Mouse (Mus musculus): Measurements from ENCODE around the gene Wdr18. TPM values are rescaled to one million over a fixed set of nuclear protein-coding genes. Genes with fewer than 3 reads are reported as not detected.

Wdr18 gene
- polyA plus RNA-seq, 1 experiment from 2014 or later = 78.8 TPM

GRCm38 (mm10) chr10:80018739-80019297 lies 58.9 kb downstream of the Wdr18 start:
- no peaks in the 10 kb centered on the region for H3K9me3 ChIP-seq (replicated peaks)
- peak; percentile 69; the same call in 1 of the 2 replicates for ATAC-seq (ENCODE audit: insufficient number of reproducible peaks, low FRiP score)
- peaks cover 28% of the 10 kb centered on the region for H3K27me3 ChIP-seq (replicated peaks)
- H3K4me2 ChIP-seq = peak overlapping the region; percentile 62
- H3K27ac ChIP-seq (ENCODE audit: poor library complexity, severe bottlenecking) = peak overlapping the region; percentile 41
- H3K4me1 ChIP-seq (replicated peaks) = peaks cover 29% of the 10 kb centered on the region
- peak overlapping the region; percentile 30 for H3K4me3 ChIP-seq
- 1% methylated on average over 15 of the region's 15 CpGs for WGBS
- peaks cover 10% of the 10 kb centered on the region; the same call in 1 of the 2 replicates for H3K36me3 ChIP-seq
- 0 out of 2 replicates have a peak overlapping the region, but pooled peaks have one; percentile 5 for H3K9ac ChIP-seq

- H3K9me3 ChIP-seq (replicated peaks) = no peaks in the 10 kb centered on the region
- peak overlapping the region; percentile 30 for H3K4me3 ChIP-seq
- peak overlapping the region; percentile 41 for H3K27ac ChIP-seq (ENCODE audit: poor library complexity, severe bottlenecking)
- H3K36me3 ChIP-seq = peaks cover 10% of the 10 kb centered on the region; the same call in 1 of the 2 replicates
- 8% methylated on average over 20 of the region's 20 CpGs for WGBS
- peak overlapping the region; percentile 53 for H3K9ac ChIP-seq
- H3K4me1 ChIP-seq (replicated peaks) = peaks cover 29% of the 10 kb centered on the region
- peak overlapping the region; percentile 62 for H3K4me2 ChIP-seq
- peaks cover 20% of the 10 kb centered on the region for H3K27me3 ChIP-seq (replicated peaks)
- peak; percentile 70 for ATAC-seq (ENCODE audit: insufficient number of reproducible peaks, low FRiP score)
Measured at GRCm38 (mm10) chr10:80019471-80020131, 59.6 kb downstream of the Wdr18 start.

Other genes with a start within 250 kb of the Wdr18 start
- gene Hcn2, start 243.5 kb upstream of the Wdr18 start, polyA plus RNA-seq (2016; fragmentation: Nextera tagmentation; extraction: Ambion mirVana) = not detected in 2 replicates
- gene Polrmt, start 213.6 kb upstream of the Wdr18 start, polyA plus RNA-seq (2016; fragmentation: Nextera tagmentation; extraction: Ambion mirVana) = 35.4 and 35.9 TPM in 2 replicates
- 0.22 and 0.38 TPM in 2 replicates for gene Fgf22, start 205.1 kb upstream of the Wdr18 start, polyA plus RNA-seq (2016; fragmentation: Nextera tagmentation; extraction: Ambion mirVana)
- 78.7 and 78.9 TPM in 2 replicates for gene Rnf126, start 193.2 kb upstream of the Wdr18 start, polyA plus RNA-seq (2016; fragmentation: Nextera tagmentation; extraction: Ambion mirVana)
- 21.1 and 21.9 TPM in 2 replicates for gene Fstl3, start 182.9 kb upstream of the Wdr18 start, polyA plus RNA-seq (2016; fragmentation: Nextera tagmentation; extraction: Ambion mirVana)
- 0.24 TPM in 1 of 2 replicates, not detected in the other for gene Prss57, start 169.2 kb upstream of the Wdr18 start, polyA plus RNA-seq (2016; fragmentation: Nextera tagmentation; extraction: Ambion mirVana)
- gene Palm, start 166.6 kb upstream of the Wdr18 start, polyA plus RNA-seq (2016; fragmentation: Nextera tagmentation; extraction: Ambion mirVana) = 72.4 and 80.8 TPM in 2 replicates
- 0.40 and 0.60 TPM in 2 replicates for gene Misp, start 139.2 kb upstream of the Wdr18 start, polyA plus RNA-seq (2016; fragmentation: Nextera tagmentation; extraction: Ambion mirVana)
- gene Ptbp1, start 105.7 kb upstream of the Wdr18 start, polyA plus RNA-seq (2016; fragmentation: Nextera tagmentation; extraction: Ambion mirVana) = 139 and 142 TPM in 2 replicates
- gene Prtn3, start 85.7 kb upstream of the Wdr18 start, polyA plus RNA-seq (2016; fragmentation: Nextera tagmentation; extraction: Ambion mirVana) = 1.8 and 2.0 TPM in 2 replicates
- gene Plppr3, start 85.5 kb upstream of the Wdr18 start, polyA plus RNA-seq (2016; fragmentation: Nextera tagmentation; extraction: Ambion mirVana) = 14.2 and 15.5 TPM in 2 replicates
- 0.47 TPM in 1 of 2 replicates, not detected in the other for gene Elane, start 73.9 kb upstream of the Wdr18 start, polyA plus RNA-seq (2016; fragmentation: Nextera tagmentation; extraction: Ambion mirVana)
- gene Cfd, start 69.3 kb upstream of the Wdr18 start, polyA plus RNA-seq (2016; fragmentation: Nextera tagmentation; extraction: Ambion mirVana) = not detected in 2 replicates
- 48.3 and 50.1 TPM in 2 replicates for gene Med16, start 51.2 kb upstream of the Wdr18 start, polyA plus RNA-seq (2016; fragmentation: Nextera tagmentation; extraction: Ambion mirVana)
- gene Gm26602, start 49.3 kb upstream of the Wdr18 start, polyA plus RNA-seq (2016; fragmentation: Nextera tagmentation; extraction: Ambion mirVana) = 16.8 and 19.3 TPM in 2 replicates
- gene Kiss1r, start 43.2 kb upstream of the Wdr18 start, polyA plus RNA-seq (2016; fragmentation: Nextera tagmentation; extraction: Ambion mirVana) = 0.45 and 0.55 TPM in 2 replicates
- 92.8 and 97.3 TPM in 2 replicates for gene R3hdm4, start 38.9 kb upstream of the Wdr18 start, polyA plus RNA-seq (2016; fragmentation: Nextera tagmentation; extraction: Ambion mirVana)
- gene Arid3a, start 33.1 kb upstream of the Wdr18 start, polyA plus RNA-seq (2016; fragmentation: Nextera tagmentation; extraction: Ambion mirVana) = 6.3 and 8.3 TPM in 2 replicates
- gene Grin3b, start 10.6 kb downstream of the Wdr18 start, polyA plus RNA-seq (2016; fragmentation: Nextera tagmentation; extraction: Ambion mirVana) = 0.12 and 0.29 TPM in 2 replicates
- 20.8 and 20.9 TPM in 2 replicates for gene Tmem259, start 24.2 kb downstream of the Wdr18 start, polyA plus RNA-seq (2016; fragmentation: Nextera tagmentation; extraction: Ambion mirVana)
- 302 and 307 TPM in 2 replicates for gene Cnn2, start 28.4 kb downstream of the Wdr18 start, polyA plus RNA-seq (2016; fragmentation: Nextera tagmentation; extraction: Ambion mirVana)
- gene Abca7, start 36.3 kb downstream of the Wdr18 start, polyA plus RNA-seq (2016; fragmentation: Nextera tagmentation; extraction: Ambion mirVana) = 4.5 and 5.1 TPM in 2 replicates
- gene Arhgap45, start 56.5 kb downstream of the Wdr18 start, polyA plus RNA-seq (2016; fragmentation: Nextera tagmentation; extraction: Ambion mirVana) = 7.5 and 8.5 TPM in 2 replicates
- gene Polr2e, start 79.6 kb downstream of the Wdr18 start, polyA plus RNA-seq (2016; fragmentation: Nextera tagmentation; extraction: Ambion mirVana) = 132 and 135 TPM in 2 replicates
- gene Gpx4, start 87.0 kb downstream of the Wdr18 start, polyA plus RNA-seq (2016; fragmentation: Nextera tagmentation; extraction: Ambion mirVana) = 677 and 717 TPM in 2 replicates
- 13.0 and 14.6 TPM in 2 replicates for gene Sbno2, start 145.4 kb downstream of the Wdr18 start, polyA plus RNA-seq (2016; fragmentation: Nextera tagmentation; extraction: Ambion mirVana)
- gene Stk11, start 155.7 kb downstream of the Wdr18 start, polyA plus RNA-seq (2016; fragmentation: Nextera tagmentation; extraction: Ambion mirVana) = 10.8 and 13.8 TPM in 2 replicates
- 827 and 861 TPM in 2 replicates for gene Atp5d, start 178.5 kb downstream of the Wdr18 start, polyA plus RNA-seq (2016; fragmentation: Nextera tagmentation; extraction: Ambion mirVana)
- gene Cbarp, start 180.7 kb downstream of the Wdr18 start, polyA plus RNA-seq (2016; fragmentation: Nextera tagmentation; extraction: Ambion mirVana) = 1.7 and 3.6 TPM in 2 replicates
- 25.9 and 28.9 TPM in 2 replicates for gene Midn, start 188.1 kb downstream of the Wdr18 start, polyA plus RNA-seq (2016; fragmentation: Nextera tagmentation; extraction: Ambion mirVana)
- 110 and 118 TPM in 2 replicates for gene Cirbp, start 205.8 kb downstream of the Wdr18 start, polyA plus RNA-seq (2016; fragmentation: Nextera tagmentation; extraction: Ambion mirVana)
- 10.4 and 11.7 TPM in 2 replicates for gene 1600002K03Rik, start 212.8 kb downstream of the Wdr18 start, polyA plus RNA-seq (2016; fragmentation: Nextera tagmentation; extraction: Ambion mirVana)
- gene Efna2, start 219.3 kb downstream of the Wdr18 start, polyA plus RNA-seq (2016; fragmentation: Nextera tagmentation; extraction: Ambion mirVana) = 16.6 and 17.2 TPM in 2 replicates

All from heart, embryonic 12.5 days (tissue).